Mouse (Mus musculus) E14TG2a.4 (cell line): ENCODE data around the gene L3mbtl3.

Experiments used
- CTCF ChIP-seq: conservative IDR thresholded peaks from 2 replicates; pipeline ENCODE4 v1.5.1; 2014; ENCODE audit warnings: low read length
- POU5F1 ChIP-seq: IDR thresholded peaks from 2 replicates; pipeline ENCODE4 v1.6.1; 2014; ENCODE audit warnings: low read length, borderline replicate concordance

DNA sequence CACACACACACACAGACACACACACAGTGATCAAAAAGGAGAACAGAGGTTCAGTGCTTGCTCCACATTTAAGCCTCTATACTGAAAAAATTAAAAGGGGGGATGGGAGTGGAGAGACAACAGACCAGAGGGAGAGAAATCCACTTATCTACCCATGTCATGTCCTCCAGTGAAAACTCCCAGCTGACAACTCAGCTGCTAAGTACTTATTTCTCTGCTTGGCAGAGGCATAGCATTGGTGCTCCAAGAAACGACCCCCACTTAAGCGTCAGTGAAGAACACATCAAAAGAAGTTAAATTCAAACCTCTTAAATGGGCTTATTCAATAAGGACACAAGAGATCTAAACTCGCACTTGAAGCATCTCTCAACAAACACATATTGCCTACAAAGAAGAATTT lies 12.2 kb downstream of the L3mbtl3 start:
- no peak for TF ChIP-seq CTCF
- no peak for TF ChIP-seq POU5F1
